Mouse (Mus musculus) CH12.LX (cell line): ENCODE results near the gene Ugt1a2. TPM values are rescaled to one million over a fixed set of nuclear protein-coding genes. Genes with fewer than 3 reads are reported as not detected.

Source experiments
- DNase-seq: peaks from one replicate; pipeline ENCODE4 v3.0.0-alpha.2; 2013; ENCODE audit errors: extremely low read depth
- H3K27ac ChIP-seq: 2 replicates; pipeline ENCODE4 v1.5.1; 2012; ENCODE audit warnings: low read depth, mild to moderate bottlenecking, control low read depth, moderate library complexity; ENCODE audit not compliant: insufficient read depth
- H3K27me3 ChIP-seq: replicated peaks from 2 replicates; pipeline ENCODE3; 2012; ENCODE audit warnings: inconsistent platforms
- H3K36me3 ChIP-seq, 2 experiments: replicated peaks in 1 of 2; 2 replicates each; pipeline versions ENCODE3 to v1.6.1; 2012; ENCODE audit warnings: inconsistent platforms in 1 of 2, low read length in 1 of 2, mild to moderate bottlenecking in 1 of 2, mixed read lengths in 1 of 2, moderate library complexity in 1 of 2; ENCODE audit not compliant: control insufficient read depth in 1 of 2, insufficient read depth in 1 of 2
- H3K4me1 ChIP-seq, 2 experiments: 2 replicates each; pipeline ENCODE4 v1.6.1; 2012; ENCODE audit warnings: inconsistent platforms in 1 of 2, moderate library complexity in 1 of 2; ENCODE audit not compliant: insufficient read depth in 2 of 2, control insufficient read depth in 1 of 2
- H3K4me2 ChIP-seq: 2 replicates; pipeline ENCODE4 v1.6.1; 2012; ENCODE audit warnings: low read depth, mild to moderate bottlenecking, control low read depth; ENCODE audit not compliant: poor library complexity, insufficient read depth, severe bottlenecking
- H3K4me3 ChIP-seq, 3 experiments: fragments of 150-350 bp in 1 of 3; sonication (generic) in 1 of 3; replicated peaks in 1 of 3; 2 replicates each; pipeline versions ENCODE3 to v1.5.1; 2011 to 2012; ENCODE audit warnings: low read depth in 2 of 3, low read length in 2 of 3, mild to moderate bottlenecking in 2 of 3, moderate library complexity in 2 of 3, control low read depth in 1 of 3, improper control_type of control experiment in 1 of 3, inconsistent platforms in 1 of 3, mixed read lengths in 1 of 3; ENCODE audit not compliant: poor library complexity in 1 of 3
- H3K79me2 ChIP-seq: replicated peaks from 2 replicates; pipeline ENCODE4 v1.6.1; 2012; ENCODE audit warnings: mild to moderate bottlenecking, moderate library complexity; ENCODE audit not compliant: control insufficient read depth, poor library complexity, insufficient read depth, severe bottlenecking; ENCODE audit errors: extremely low read depth
- H3K9ac ChIP-seq: 2 replicates; pipeline ENCODE4 v1.6.1; 2012; ENCODE audit warnings: low read depth, mild to moderate bottlenecking, control low read depth, moderate library complexity; ENCODE audit not compliant: insufficient read depth
- H3K9me3 ChIP-seq: replicated peaks from 2 replicates; pipeline ENCODE3; 2012; ENCODE audit warnings: low read length, inconsistent platforms, mixed read lengths
- CTCF ChIP-seq, 2 experiments: IDR thresholded peaks in 1 of 2; conservative IDR thresholded peaks in 1 of 2; 2 replicates each; pipeline ENCODE4 v1.5.1; 2011 to 2012; ENCODE audit warnings: low read depth in 2 of 2, low read length in 2 of 2, improper control_type of control experiment in 1 of 2, inconsistent platforms in 1 of 2, mild to moderate bottlenecking in 1 of 2, moderate library complexity in 1 of 2
- E2F4 ChIP-seq: IDR thresholded peaks from 2 replicates; pipeline ENCODE4 v1.6.1; 2011; ENCODE audit warnings: low read depth, low read length, improper control_type of control experiment; ENCODE audit not compliant: insufficient replicate concordance
- ELF1 ChIP-seq: IDR thresholded peaks from 2 replicates; pipeline ENCODE4 v1.6.1; 2014; ENCODE audit warnings: low read depth, mild to moderate bottlenecking, inconsistent platforms, low read length, improper control_type of control experiment
- EP300 ChIP-seq: IDR thresholded peaks from 2 replicates; pipeline ENCODE4 v1.6.1; 2011; ENCODE audit warnings: low read length, improper control_type of control experiment
- GABPA ChIP-seq: IDR thresholded peaks from 2 replicates; pipeline ENCODE4 v1.6.1; 2012; ENCODE audit warnings: low read depth, low read length, improper control_type of control experiment, inconsistent platforms; ENCODE audit not compliant: insufficient replicate concordance
- HCFC1 ChIP-seq: IDR thresholded peaks from 2 replicates; pipeline ENCODE4 v1.6.1; 2012; ENCODE audit warnings: low read depth, mild to moderate bottlenecking, inconsistent platforms, low read length, improper control_type of control experiment
- JUN ChIP-seq: IDR thresholded peaks from 2 replicates; pipeline ENCODE4 v1.6.1; 2011; ENCODE audit warnings: low read depth, mild to moderate bottlenecking, low read length, improper control_type of control experiment, moderate library complexity; ENCODE audit not compliant: insufficient read depth
- KAT2A ChIP-seq: IDR thresholded peaks from 2 replicates; pipeline ENCODE4 v1.6.1; 2012; ENCODE audit warnings: low read length, improper control_type of control experiment, inconsistent platforms; ENCODE audit not compliant: insufficient replicate concordance
- MAFK ChIP-seq: IDR thresholded peaks from 2 replicates; pipeline ENCODE4 v1.6.1; 2011; ENCODE audit warnings: low read length, improper control_type of control experiment; ENCODE audit not compliant: insufficient replicate concordance
- MAX ChIP-seq: IDR thresholded peaks from 2 replicates; pipeline ENCODE4 v1.6.1; 2011; ENCODE audit warnings: low read length, improper control_type of control experiment
- MYC ChIP-seq: IDR thresholded peaks from 2 replicates; pipeline ENCODE4 v1.6.1; 2011; ENCODE audit warnings: low read depth, mild to moderate bottlenecking, improper control_type of control experiment, low read length
- NELFE ChIP-seq: IDR thresholded peaks from 2 replicates; pipeline ENCODE4 v1.6.1; 2011; ENCODE audit warnings: low read depth, low read length, improper control_type of control experiment
- NRF1 ChIP-seq: IDR thresholded peaks from 2 replicates; pipeline ENCODE4 v1.6.1; 2014; ENCODE audit warnings: low read depth, mild to moderate bottlenecking, inconsistent platforms, low read length, improper control_type of control experiment, moderate library complexity
- PAX5 ChIP-seq: IDR thresholded peaks from 2 replicates; pipeline ENCODE4 v1.6.1; 2012; ENCODE audit warnings: low read length, inconsistent platforms, mixed read lengths
- POLR2AphosphoS2 ChIP-seq: IDR thresholded peaks from 2 replicates; pipeline ENCODE4 v1.6.1; 2011; ENCODE audit warnings: low read depth, low read length, improper control_type of control experiment
- RCOR1 ChIP-seq: conservative IDR thresholded peaks from 2 replicates; pipeline ENCODE4 v1.6.1; 2012; ENCODE audit warnings: low read depth, mild to moderate bottlenecking, inconsistent platforms, low read length, improper control_type of control experiment
- SIN3A ChIP-seq: IDR thresholded peaks from 2 replicates; pipeline ENCODE4 v1.6.1; 2012; ENCODE audit warnings: low read length, improper control_type of control experiment, inconsistent platforms
- SMC3 ChIP-seq: IDR thresholded peaks from 2 replicates; pipeline ENCODE4 v1.6.1; 2011; ENCODE audit warnings: low read depth, low read length, improper control_type of control experiment
- TBP ChIP-seq: conservative IDR thresholded peaks from 2 replicates; pipeline ENCODE4 v1.6.1; 2011; ENCODE audit warnings: low read depth, low read length, improper control_type of control experiment
- TCF12 ChIP-seq: IDR thresholded peaks from 2 replicates; pipeline ENCODE4 v1.6.1; 2014; ENCODE audit warnings: low read depth, mild to moderate bottlenecking, inconsistent platforms, low read length, improper control_type of control experiment
- UBTF ChIP-seq: IDR thresholded peaks from 2 replicates; pipeline ENCODE4 v1.6.1; 2012; ENCODE audit warnings: low read depth, mild to moderate bottlenecking, inconsistent platforms, low read length, improper control_type of control experiment, moderate library complexity
- ZC3H11A ChIP-seq: IDR thresholded peaks from 2 replicates; pipeline ENCODE4 v1.6.1; 2012; ENCODE audit warnings: low read depth, mild to moderate bottlenecking, inconsistent platforms, low read length, improper control_type of control experiment
- ZKSCAN1 ChIP-seq: IDR thresholded peaks from 2 replicates; pipeline ENCODE4 v1.6.1; 2012; ENCODE audit warnings: low read depth, inconsistent platforms, low read length, improper control_type of control experiment, borderline replicate concordance
- ZNF384 ChIP-seq: IDR thresholded peaks from 2 replicates; pipeline ENCODE4 v1.6.1; 2012; ENCODE audit warnings: low read depth, low read length, improper control_type of control experiment, inconsistent platforms
- dilution Hi-C: fragments of 300-500 bp; cut with MboI; formaldehyde crosslinking; loops from 2 replicates; pipeline ENCODE4 v1.14.3; 2020; ENCODE audit warnings: low sequenced_read_pairs; ENCODE audit not compliant: extremely low pct_unique_long_range_greater_than_20kb, extremely low pct_ligation_motif_present
- in situ Hi-C: fragments of 300-500 bp; cut with MboI; formaldehyde crosslinking; loops from 3 replicates; pipeline ENCODE4 v1.14.3; 2019; ENCODE audit warnings: low sequenced_read_pairs, low pct_ligation_motif_present, low pct_unique_long_range_greater_than_20kb, mixed read lengths
- polyA plus RNA-seq: library from polyadenylated mRNA; unstranded; fragments of >175 nt; gene quantifications from 2 replicates; pipeline ENCODE4 v1.2.1, GENCODE M21; 2012; ENCODE audit warnings: low read depth; ENCODE audit not compliant: insufficient read length
- total RNA-seq, 2 experiments: library from RNA; depleted of rRNA; stranded (reverse); fragments of 300-350 nt in 1 of 2; fragments of >200 nt in 1 of 2; gene quantifications; 2 replicates each; pipeline ENCODE4 v1.2.3; 2012 to 2014

The Ugt1a2 gene
- total and polyA plus RNA-seq, 3 experiments = not detected

DNA sequence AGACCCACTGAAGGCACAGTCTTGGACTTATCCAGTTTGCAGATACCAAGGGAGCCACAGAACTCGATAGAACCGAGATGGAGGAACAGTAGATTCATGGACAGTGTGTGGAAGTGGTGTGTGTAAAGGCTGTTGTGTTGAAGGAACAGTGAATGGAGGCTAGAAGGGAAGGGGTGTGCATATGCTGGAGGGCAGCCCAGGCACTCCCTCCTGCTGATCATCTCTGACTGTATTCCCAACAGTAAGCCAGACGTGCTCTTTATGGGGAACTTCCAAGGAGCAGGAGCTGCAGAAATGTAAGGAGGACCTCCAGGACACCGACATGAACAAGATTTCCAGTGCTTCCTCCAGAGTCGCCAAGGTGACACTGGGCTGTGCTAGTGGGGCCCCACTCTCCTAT lies 49.6 kb downstream of the Ugt1a2 start (continued):
- TF ChIP-seq TBP (no peak), NRF1 (no peak), CTCF (conservative IDR thresholded peaks at IDR 0.05 in 1 of 2, IDR thresholded peaks at IDR 0.05 in 1 of 2; ENCODE audit: low read depth in 2 of 2, low read length in 2 of 2) (no peak)

DNA sequence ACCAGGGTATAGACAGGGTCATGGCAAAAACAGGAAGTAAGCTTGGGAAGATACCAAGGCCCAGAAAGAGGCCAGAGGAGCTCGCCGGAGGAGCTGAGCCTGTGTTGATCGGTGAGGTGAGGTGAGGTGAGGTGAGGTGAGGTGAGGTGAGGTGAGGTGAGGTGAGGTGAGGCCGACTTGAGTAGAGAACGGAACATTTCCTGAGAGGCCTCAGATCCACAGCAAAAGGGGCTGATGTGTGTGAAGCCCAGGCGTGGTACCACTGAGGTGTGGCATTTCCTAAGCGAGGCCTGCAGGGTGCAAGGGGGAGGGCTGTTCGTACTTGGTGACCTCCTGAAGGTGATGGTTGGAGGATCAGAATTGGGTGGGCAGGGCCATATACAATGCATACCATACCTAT lies 52.7 kb downstream of the Ugt1a2 start:
- in situ Hi-C loops (no loop called here), dilution Hi-C loops (no loop called here)
- Histone ChIP-seq H3K4me1 (no peaks in the 10 kb centered on the region), H3K9ac (no peak overlapping the region), H3K9me3 (peaks cover 78% of the 10 kb centered on the region), H3K4me2 (no peak overlapping the region), H3K79me2 (no peaks in the 10 kb centered on the region), H3K4me3 (no peak overlapping the region), H3K36me3 (no peaks in the 10 kb centered on the region), H3K27ac (no peak overlapping the region), H3K27me3 (peaks cover 13% of the 10 kb centered on the region)
- TF ChIP-seq ZC3H11A = no peak
- no peak for TF ChIP-seq PAX5
- no peak for TF ChIP-seq HCFC1
- TF ChIP-seq UBTF = no peak
- TF ChIP-seq RCOR1 = no peak
- no peak for TF ChIP-seq TCF12
- TF ChIP-seq EP300 = no peak
- TF ChIP-seq ZKSCAN1 = no peak
- no peak for TF ChIP-seq MYC
- TF ChIP-seq ELF1 = no peak
- TF ChIP-seq ZNF384 = no peak
- no peak for TF ChIP-seq CTCF (conservative IDR thresholded peaks at IDR 0.05 in 1 of 2, IDR thresholded peaks at IDR 0.05 in 1 of 2; ENCODE audit: low read depth in 2 of 2, low read length in 2 of 2)
- TF ChIP-seq MAFK = no peak
- no peak for DNase-seq

GRCm38 (mm10) chr1:88253540-88253939 lies 53.1 kb downstream of the Ugt1a2 start:
- Histone ChIP-seq H3K27me3 (peaks cover 13% of the 10 kb centered on the region), H3K4me3 (no peak overlapping the region)
- TF ChIP-seq MYC (no peak), MAX (no peak), KAT2A (no peak), JUN (no peak), NRF1 (no peak), POLR2AphosphoS2 (no peak), E2F4 (no peak), SIN3A (no peak), PAX5 (no peak), NELFE (no peak), TBP (no peak), UBTF (no peak), SMC3 (no peak), GABPA (no peak), RCOR1 (no peak), MAFK (no peak), EP300 (no peak), ZKSCAN1 (no peak)
- TF ChIP-seq, all 38 proteins: peak for 0
- in situ Hi-C loops (no loop called here), dilution Hi-C loops (no loop called here)
- no peak overlapping the region for H3K27ac ChIP-seq
- DNase-seq = no peak
- H3K79me2 ChIP-seq = no peaks in the 10 kb centered on the region
- no peak overlapping the region for H3K9ac ChIP-seq
- H3K4me2 ChIP-seq = no peak overlapping the region
- H3K4me1 ChIP-seq = no peaks in the 10 kb centered on the region
- peaks cover 78% of the 10 kb centered on the region for H3K9me3 ChIP-seq
- H3K36me3 ChIP-seq = no peaks in the 10 kb centered on the region
